Mouse (Mus musculus): ENCODE measurements around the gene Fitm2. TPM values are rescaled to one million over a fixed set of nuclear protein-coding genes. Genes with fewer than 3 reads are reported as not detected.

The Fitm2 gene
- polyA plus RNA-seq, 1 experiment, result 4.4 TPM

- H3K4me3 ChIP-seq (ENCODE audit: low read depth, low read length), result no peak overlapping the region
- H3K27ac ChIP-seq (ENCODE audit: insufficient read depth, low read depth, low read length), result no peak overlapping the region
- 26% methylated on average over 27 of the region's 27 CpGs for WGBS
- H3K36me3 ChIP-seq (ENCODE audit: control insufficient read depth, insufficient read depth, low read length), result no peaks in the 10 kb centered on the region
- H3K27me3 ChIP-seq (ENCODE audit: control insufficient read depth, insufficient read depth, low read length), result peaks cover 6% of the 10 kb centered on the region
- TF ChIP-seq CTCF (IDR thresholded peaks at IDR 0.05; ENCODE audit: extremely low read depth, insufficient read length, insufficient replicate concordance, low read depth, low read length), result no peak
- no peak for TF ChIP-seq POLR2A (IDR thresholded peaks at IDR 0.05; ENCODE audit: low read depth, low read length)
- peaks cover 9% of the 10 kb centered on the region for H3K4me1 ChIP-seq (ENCODE audit: control insufficient read depth, insufficient read depth, insufficient read length, low read length)
Observed at GRCm38 (mm10) chr2:163458539-163459265, 13.7 kb downstream of the Fitm2 start.

GRCm38 (mm10) chr2:163453378-163453777 lies 19.1 kb downstream of the Fitm2 start:
- H3K4me1 ChIP-seq (ENCODE audit: control insufficient read depth, insufficient read depth, insufficient read length, low read length), result no peaks in the 10 kb centered on the region
- WGBS, result 81% methylated on average over 13 of the region's 13 CpGs
- no peaks in the 10 kb centered on the region for H3K36me3 ChIP-seq (ENCODE audit: control insufficient read depth, insufficient read depth, low read length)
- no peak overlapping the region for H3K4me3 ChIP-seq (ENCODE audit: low read depth, low read length)
- 0 out of 2 replicates have a peak, but pooled peaks cover 3% of the 10 kb centered on the region for H3K27me3 ChIP-seq (ENCODE audit: control insufficient read depth, insufficient read depth, low read length)
- TF ChIP-seq CTCF (IDR thresholded peaks at IDR 0.05; ENCODE audit: extremely low read depth, insufficient read length, insufficient replicate concordance, low read depth, low read length) (no peak), POLR2A (IDR thresholded peaks at IDR 0.05; ENCODE audit: low read depth, low read length) (no peak)
- no peak overlapping the region for H3K27ac ChIP-seq (ENCODE audit: insufficient read depth, low read depth, low read length)

GRCm38 (mm10) chr2:163452738-163453137 lies 19.7 kb downstream of the Fitm2 start:
- H3K4me3 ChIP-seq (ENCODE audit: low read depth, low read length), result no peak overlapping the region
- TF ChIP-seq POLR2A (IDR thresholded peaks at IDR 0.05; ENCODE audit: low read depth, low read length) (no peak), CTCF (IDR thresholded peaks at IDR 0.05; ENCODE audit: extremely low read depth, insufficient read length, insufficient replicate concordance, low read depth, low read length) (no peak)
- 80% methylated on average over 6 of the region's 6 CpGs for WGBS
- no peaks in the 10 kb centered on the region for H3K36me3 ChIP-seq (ENCODE audit: control insufficient read depth, insufficient read depth, low read length)
- H3K27ac ChIP-seq (ENCODE audit: insufficient read depth, low read depth, low read length), result no peak overlapping the region
- no peaks in the 10 kb centered on the region for H3K4me1 ChIP-seq (ENCODE audit: control insufficient read depth, insufficient read depth, insufficient read length, low read length)
- H3K27me3 ChIP-seq (ENCODE audit: control insufficient read depth, insufficient read depth, low read length), result 0 out of 2 replicates have a peak, but pooled peaks cover 3% of the 10 kb centered on the region

DNA sequence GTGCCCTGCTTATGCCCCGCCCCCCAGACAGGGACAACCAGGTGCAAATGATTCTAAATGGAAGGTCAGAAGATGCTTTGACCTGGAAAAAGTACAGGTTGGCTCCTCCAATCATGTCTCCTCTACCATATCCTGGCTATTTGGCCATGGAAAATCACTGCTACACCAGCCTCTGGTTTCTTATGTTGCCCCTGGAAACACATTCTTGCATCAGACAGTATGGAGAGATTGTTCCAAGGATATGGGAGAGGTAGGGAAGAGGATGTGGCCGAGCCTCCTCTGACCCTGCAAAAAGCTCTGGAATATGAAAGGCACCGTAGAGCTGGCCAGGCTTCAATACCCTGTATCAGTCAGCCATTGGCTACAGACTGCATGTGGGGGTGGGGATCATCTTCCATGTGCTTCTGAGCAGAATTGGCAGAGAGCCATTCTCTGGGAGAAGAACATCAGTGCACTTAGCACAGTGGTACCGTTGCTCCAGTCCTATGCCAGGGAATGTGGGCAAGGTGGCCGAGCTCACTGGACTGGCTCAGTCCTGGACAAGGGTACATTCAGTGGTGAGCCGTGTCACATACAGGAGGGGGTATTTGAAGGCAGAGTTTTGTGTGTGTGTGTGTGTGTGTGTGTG lies 21.6 kb downstream of the Fitm2 start:
- WGBS, result 47% methylated on average over 6 of the region's 6 CpGs
- 0 out of 2 replicates have a peak, but pooled peaks cover 3% of the 10 kb centered on the region for H3K27me3 ChIP-seq (ENCODE audit: control insufficient read depth, insufficient read depth, low read length)

DNA sequence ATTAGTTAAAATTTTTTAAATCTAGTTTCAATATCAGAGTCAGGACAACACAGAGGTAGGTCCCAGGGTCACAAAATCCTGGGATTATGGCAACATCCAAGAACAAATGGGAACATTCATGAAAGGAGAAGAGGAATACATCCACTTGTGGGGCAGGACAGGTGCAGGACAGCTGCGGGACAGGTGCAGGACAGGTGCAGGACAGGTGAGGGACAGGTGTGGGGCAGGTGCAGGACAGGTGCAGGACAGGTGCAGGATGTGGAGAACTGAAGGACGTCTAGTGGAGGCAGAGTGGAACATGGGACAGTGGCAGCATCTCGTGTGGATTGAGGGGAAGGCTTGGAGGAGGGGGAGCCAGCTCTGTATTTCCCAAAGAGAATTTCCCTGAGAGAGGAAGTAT lies 23.2 kb downstream of the Fitm2 start:
- no peaks in the 10 kb centered on the region for H3K36me3 ChIP-seq (ENCODE audit: control insufficient read depth, insufficient read depth, low read length)
- TF ChIP-seq CTCF (IDR thresholded peaks at IDR 0.05; ENCODE audit: extremely low read depth, insufficient read length, insufficient replicate concordance, low read depth, low read length) (no peak), POLR2A (IDR thresholded peaks at IDR 0.05; ENCODE audit: low read depth, low read length) (no peak)
- 26% methylated on average over 3 of the region's 3 CpGs for WGBS

More for the DNA sequence above, 21.6 kb downstream of the Fitm2 start:
- Histone ChIP-seq H3K27ac (ENCODE audit: insufficient read depth, low read depth, low read length) (no peak overlapping the region), H3K4me1 (ENCODE audit: control insufficient read depth, insufficient read depth, insufficient read length, low read length) (no peaks in the 10 kb centered on the region), H3K4me3 (ENCODE audit: low read depth, low read length) (no peak overlapping the region), H3K36me3 (ENCODE audit: control insufficient read depth, insufficient read depth, low read length) (no peaks in the 10 kb centered on the region)
- no peak for TF ChIP-seq POLR2A (IDR thresholded peaks at IDR 0.05; ENCODE audit: low read depth, low read length)
- TF ChIP-seq CTCF (IDR thresholded peaks at IDR 0.05; ENCODE audit: extremely low read depth, insufficient read length, insufficient replicate concordance, low read depth, low read length), result no peak

GRCm38 (mm10) chr2:163447375-163447774 lies 25.1 kb downstream of the Fitm2 start:
- H3K27me3 ChIP-seq (ENCODE audit: control insufficient read depth, insufficient read depth, low read length), result 0 out of 2 replicates have a peak, but pooled peaks cover 7% of the 10 kb centered on the region
- WGBS, result 76% methylated on average over 12 of the region's 12 CpGs
- H3K4me3 ChIP-seq (ENCODE audit: low read depth, low read length), result no peak overlapping the region
- TF ChIP-seq POLR2A (IDR thresholded peaks at IDR 0.05; ENCODE audit: low read depth, low read length) (no peak), CTCF (IDR thresholded peaks at IDR 0.05; ENCODE audit: extremely low read depth, insufficient read length, insufficient replicate concordance, low read depth, low read length) (no peak)
- no peak overlapping the region for H3K27ac ChIP-seq (ENCODE audit: insufficient read depth, low read depth, low read length)
- no peaks in the 10 kb centered on the region for H3K4me1 ChIP-seq (ENCODE audit: control insufficient read depth, insufficient read depth, insufficient read length, low read length)
- no peaks in the 10 kb centered on the region for H3K36me3 ChIP-seq (ENCODE audit: control insufficient read depth, insufficient read depth, low read length)

More for the DNA sequence above, 23.2 kb downstream of the Fitm2 start:
- Histone ChIP-seq H3K27ac (ENCODE audit: insufficient read depth, low read depth, low read length) (no peak overlapping the region), H3K4me1 (ENCODE audit: control insufficient read depth, insufficient read depth, insufficient read length, low read length) (no peaks in the 10 kb centered on the region), H3K4me3 (ENCODE audit: low read depth, low read length) (no peak overlapping the region), H3K27me3 (ENCODE audit: control insufficient read depth, insufficient read depth, low read length) (0 out of 2 replicates have a peak, but pooled peaks cover 3% of the 10 kb centered on the region)

- Histone ChIP-seq H3K36me3 (ENCODE audit: control insufficient read depth, insufficient read depth, low read length) (no peaks in the 10 kb centered on the region), H3K4me3 (ENCODE audit: low read depth, low read length) (no peak overlapping the region), H3K27me3 (ENCODE audit: control insufficient read depth, insufficient read depth, low read length) (peaks cover 9% of the 10 kb centered on the region), H3K27ac (ENCODE audit: insufficient read depth, low read depth, low read length) (no peak overlapping the region), H3K4me1 (ENCODE audit: control insufficient read depth, insufficient read depth, insufficient read length, low read length) (no peaks in the 10 kb centered on the region)
- 38% methylated on average over 7 of the region's 7 CpGs for WGBS
- TF ChIP-seq CTCF (IDR thresholded peaks at IDR 0.05; ENCODE audit: extremely low read depth, insufficient read length, insufficient replicate concordance, low read depth, low read length), result no peak
- TF ChIP-seq POLR2A (IDR thresholded peaks at IDR 0.05; ENCODE audit: low read depth, low read length), result no peak
Observed at GRCm38 (mm10) chr2:163444017-163444416, 28.4 kb downstream of the Fitm2 start.
